Mouse (Mus musculus): ENCODE measurements around the gene Rfxap.

DNA sequence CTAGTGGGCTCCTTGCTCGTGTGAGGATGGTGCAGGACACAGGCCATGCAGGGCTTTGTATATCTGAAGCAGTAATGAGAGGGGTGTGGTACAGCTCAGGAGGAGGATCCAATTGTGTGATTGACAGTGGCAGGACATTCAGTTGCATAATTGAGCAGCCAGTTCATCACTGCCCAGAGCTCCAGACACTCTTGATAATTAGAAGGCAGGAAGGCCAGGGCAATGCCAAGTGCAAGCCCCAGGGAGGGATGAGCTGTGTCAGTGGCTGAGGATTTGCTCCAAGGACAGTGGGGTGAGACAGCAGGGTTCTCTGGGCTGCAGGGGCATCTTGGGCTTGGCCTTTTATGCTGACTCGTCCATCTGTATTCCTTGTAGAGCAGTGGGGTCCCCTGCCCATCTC lies 17.0 kb downstream of the Rfxap start:
- TF ChIP-seq CTCF (IDR thresholded peaks at IDR 0.05; ENCODE audit: low read depth) (no peak), EP300 (IDR thresholded peaks at IDR 0.05; ENCODE audit: low read depth) (no peak)
